Mouse (Mus musculus): ENCODE measurements at regions not wholly inside any gene's neighbourhood (a gene's known extent, or its start where the extent isn't known, plus 50 kb on each side); places are given as distances from the start of the nearest gene placed in this dataset.

GRCm38 (mm10) chr6:51205411-51205810 lies 227.1 kb upstream of the Nfe2l3 start:
- peaks cover 13% of the 10 kb centered on the region for H3K4me1 ChIP-seq (ENCODE audit: control insufficient read depth, insufficient read depth, low read length)
- no peak overlapping the region for H3K9ac ChIP-seq (ENCODE audit: low read length)
- H3K4me3 ChIP-seq (ENCODE audit: low read depth, low read length) = no peak overlapping the region
- DNase-seq (ENCODE audit: low spot score) (no peak), ATAC-seq (ENCODE audit: insufficient number of reproducible peaks, low FRiP score, low TSS enrichment, low read depth) (no peak)
- no peaks in the 10 kb centered on the region for H3K36me3 ChIP-seq (ENCODE audit: control insufficient read depth, insufficient read depth, low read length)
- WGBS = 78% methylated on average over 11 of the region's 11 CpGs
- H3K27ac ChIP-seq (replicated peaks; ENCODE audit: low read depth, low read length) = no peak overlapping the region
- H3K9me3 ChIP-seq (ENCODE audit: control insufficient read depth, low read length) = no peaks in the 10 kb centered on the region
- H3K4me2 ChIP-seq (ENCODE audit: low read depth, severe bottlenecking) = no peak overlapping the region
- H3K27me3 ChIP-seq (ENCODE audit: control insufficient read depth, insufficient read depth, low read length) = peaks cover 5% of the 10 kb centered on the region; the same call in 1 of the 2 replicates

- DNase-seq (ENCODE audit: low spot score) (peak; percentile 84), ATAC-seq (ENCODE audit: insufficient number of reproducible peaks, low FRiP score, low TSS enrichment, low read depth) (no peak)
- H3K9ac ChIP-seq (ENCODE audit: low read length) = no peak overlapping the region
- H3K4me2 ChIP-seq (ENCODE audit: low read depth, severe bottlenecking) = peak overlapping the region; percentile 15; the same call in 1 of the 2 replicates
- H3K27me3 ChIP-seq (ENCODE audit: control insufficient read depth, insufficient read depth, low read length) = peaks cover 5% of the 10 kb centered on the region; the same call in 1 of the 2 replicates
- no peak overlapping the region for H3K4me3 ChIP-seq (ENCODE audit: low read depth, low read length)
- H3K27ac ChIP-seq (replicated peaks; ENCODE audit: low read depth, low read length) = no peak overlapping the region
- WGBS = 11% methylated on average over 11 of the region's 11 CpGs
- no peaks in the 10 kb centered on the region for H3K36me3 ChIP-seq (ENCODE audit: control insufficient read depth, insufficient read depth, low read length)
- no peaks in the 10 kb centered on the region for H3K9me3 ChIP-seq (ENCODE audit: control insufficient read depth, low read length)
- H3K4me1 ChIP-seq (ENCODE audit: control insufficient read depth, insufficient read depth, low read length) = peaks cover 14% of the 10 kb centered on the region
Measured at GRCm38 (mm10) chr6:51206712-51207505, 225.6 kb upstream of the Nfe2l3 start.

GRCm38 (mm10) chr6:51207587-51208361 lies 224.7 kb upstream of the Nfe2l3 start:
- Histone ChIP-seq H3K4me2 (ENCODE audit: low read depth, severe bottlenecking) (peak overlapping the region; percentile 41), H3K9me3 (ENCODE audit: control insufficient read depth, low read length) (no peaks in the 10 kb centered on the region), H3K36me3 (ENCODE audit: control insufficient read depth, insufficient read depth, low read length) (no peaks in the 10 kb centered on the region), H3K4me1 (ENCODE audit: control insufficient read depth, insufficient read depth, low read length) (peaks cover 14% of the 10 kb centered on the region), H3K9ac (ENCODE audit: low read length) (peak overlapping the region; percentile 40; the same call in 1 of the 2 replicates), H3K27me3 (ENCODE audit: control insufficient read depth, insufficient read depth, low read length) (peaks cover 5% of the 10 kb centered on the region; the same call in 1 of the 2 replicates), H3K4me3 (ENCODE audit: low read depth, low read length) (no peak overlapping the region), H3K27ac (replicated peaks; ENCODE audit: low read depth, low read length) (no peak overlapping the region)
- ATAC-seq (ENCODE audit: insufficient number of reproducible peaks, low FRiP score, low TSS enrichment, low read depth) (0 out of 2 replicates have a peak, but pooled peaks have one; percentile 23), DNase-seq (ENCODE audit: low spot score) (no peak)
- 4% methylated on average over 21 of the region's 21 CpGs for WGBS

GRCm38 (mm10) chr6:51208660-51209396 lies 223.6 kb upstream of the Nfe2l3 start:
- H3K9me3 ChIP-seq (ENCODE audit: control insufficient read depth, low read length) = no peaks in the 10 kb centered on the region
- peaks cover 5% of the 10 kb centered on the region; the same call in 1 of the 2 replicates for H3K27me3 ChIP-seq (ENCODE audit: control insufficient read depth, insufficient read depth, low read length)
- no peak overlapping the region for H3K27ac ChIP-seq (replicated peaks; ENCODE audit: low read depth, low read length)
- no peak overlapping the region for H3K9ac ChIP-seq (ENCODE audit: low read length)
- WGBS = under 1% methylated on average over 6 of the region's 6 CpGs
- H3K4me3 ChIP-seq (ENCODE audit: low read depth, low read length) = no peak overlapping the region
- DNase-seq (ENCODE audit: low spot score) (peak; percentile 78), ATAC-seq (ENCODE audit: insufficient number of reproducible peaks, low FRiP score, low TSS enrichment, low read depth) (no peak)
- no peak overlapping the region for H3K4me2 ChIP-seq (ENCODE audit: low read depth, severe bottlenecking)
- no peaks in the 10 kb centered on the region for H3K36me3 ChIP-seq (ENCODE audit: control insufficient read depth, insufficient read depth, low read length)
- H3K4me1 ChIP-seq (ENCODE audit: control insufficient read depth, insufficient read depth, low read length) = peaks cover 14% of the 10 kb centered on the region

- ATAC-seq (ENCODE audit: insufficient number of reproducible peaks, low FRiP score, low TSS enrichment, low read depth) (no peak), DNase-seq (ENCODE audit: low spot score) (no peak)
- no peak overlapping the region for H3K4me2 ChIP-seq (ENCODE audit: low read depth, severe bottlenecking)
- no peak overlapping the region for H3K4me3 ChIP-seq (ENCODE audit: low read depth, low read length)
- no peak overlapping the region for H3K9ac ChIP-seq (ENCODE audit: low read length)
- no peaks in the 10 kb centered on the region for H3K36me3 ChIP-seq (ENCODE audit: control insufficient read depth, insufficient read depth, low read length)
- peaks cover 5% of the 10 kb centered on the region; the same call in 1 of the 2 replicates for H3K27me3 ChIP-seq (ENCODE audit: control insufficient read depth, insufficient read depth, low read length)
- H3K4me1 ChIP-seq (ENCODE audit: control insufficient read depth, insufficient read depth, low read length) = peaks cover 14% of the 10 kb centered on the region
- WGBS = 55% methylated on average over 7 of the region's 7 CpGs
- no peaks in the 10 kb centered on the region for H3K9me3 ChIP-seq (ENCODE audit: control insufficient read depth, low read length)
- H3K27ac ChIP-seq (replicated peaks; ENCODE audit: low read depth, low read length) = no peak overlapping the region
Measured at GRCm38 (mm10) chr6:51211418-51211817, 221.1 kb upstream of the Nfe2l3 start.

- ATAC-seq (ENCODE audit: insufficient number of reproducible peaks, low FRiP score, low TSS enrichment, low read depth) = no peak
Measured at GRCm38 (mm10) chr6:51212216-51212615, 220.3 kb upstream of the Nfe2l3 start.

GRCm38 (mm10) chr6:51215371-51215770 lies 217.1 kb upstream of the Nfe2l3 start:
- no peak overlapping the region for H3K27ac ChIP-seq (replicated peaks; ENCODE audit: low read depth, low read length)
- ATAC-seq (ENCODE audit: insufficient number of reproducible peaks, low FRiP score, low TSS enrichment, low read depth) (no peak), DNase-seq (ENCODE audit: low spot score) (no peak)
- H3K4me1 ChIP-seq (ENCODE audit: control insufficient read depth, insufficient read depth, low read length) = 0 out of 2 replicates have a peak, but pooled peaks cover 2% of the 10 kb centered on the region
- H3K9me3 ChIP-seq (ENCODE audit: control insufficient read depth, low read length) = no peaks in the 10 kb centered on the region
- no peak overlapping the region for H3K9ac ChIP-seq (ENCODE audit: low read length)
- H3K36me3 ChIP-seq (ENCODE audit: control insufficient read depth, insufficient read depth, low read length) = no peaks in the 10 kb centered on the region
- no peak overlapping the region for H3K4me2 ChIP-seq (ENCODE audit: low read depth, severe bottlenecking)
- 89% methylated on average over 10 of the region's 10 CpGs for WGBS
- H3K27me3 ChIP-seq (ENCODE audit: control insufficient read depth, insufficient read depth, low read length) = no peaks in the 10 kb centered on the region
- H3K4me3 ChIP-seq (ENCODE audit: low read depth, low read length) = no peak overlapping the region

More at GRCm38 (mm10) chr6:51212216-51212615, 220.3 kb upstream of the Nfe2l3 start:
- H3K9me3 ChIP-seq (ENCODE audit: control insufficient read depth, low read length) = no peaks in the 10 kb centered on the region
- no peak overlapping the region for H3K27ac ChIP-seq (replicated peaks; ENCODE audit: low read depth, low read length)
- DNase-seq (ENCODE audit: low spot score) = no peak
- H3K4me2 ChIP-seq (ENCODE audit: low read depth, severe bottlenecking) = no peak overlapping the region
- H3K9ac ChIP-seq (ENCODE audit: low read length) = no peak overlapping the region
- H3K4me1 ChIP-seq (ENCODE audit: control insufficient read depth, insufficient read depth, low read length) = peaks cover 11% of the 10 kb centered on the region
- peaks cover under 1% of the 10 kb centered on the region; the same call in 1 of the 2 replicates for H3K27me3 ChIP-seq (ENCODE audit: control insufficient read depth, insufficient read depth, low read length)
- 85% methylated on average over 8 of the region's 8 CpGs for WGBS
- no peaks in the 10 kb centered on the region for H3K36me3 ChIP-seq (ENCODE audit: control insufficient read depth, insufficient read depth, low read length)
- H3K4me3 ChIP-seq (ENCODE audit: low read depth, low read length) = no peak overlapping the region

GRCm38 (mm10) chr6:51216472-51216871 lies 216.0 kb upstream of the Nfe2l3 start:
- H3K4me3 ChIP-seq (ENCODE audit: low read depth, low read length) = no peak overlapping the region
- DNase-seq (ENCODE audit: low spot score) (no peak), ATAC-seq (ENCODE audit: insufficient number of reproducible peaks, low FRiP score, low TSS enrichment, low read depth) (no peak)
- H3K4me1 ChIP-seq (ENCODE audit: control insufficient read depth, insufficient read depth, low read length) = 0 out of 2 replicates have a peak, but pooled peaks cover 1% of the 10 kb centered on the region
- no peaks in the 10 kb centered on the region for H3K27me3 ChIP-seq (ENCODE audit: control insufficient read depth, insufficient read depth, low read length)
- no peaks in the 10 kb centered on the region for H3K36me3 ChIP-seq (ENCODE audit: control insufficient read depth, insufficient read depth, low read length)
- no peaks in the 10 kb centered on the region for H3K9me3 ChIP-seq (ENCODE audit: control insufficient read depth, low read length)
- no peak overlapping the region for H3K9ac ChIP-seq (ENCODE audit: low read length)
- no peak overlapping the region for H3K27ac ChIP-seq (replicated peaks; ENCODE audit: low read depth, low read length)
- 75% methylated on average over 8 of the region's 8 CpGs for WGBS
- no peak overlapping the region for H3K4me2 ChIP-seq (ENCODE audit: low read depth, severe bottlenecking)
